Mouse (Mus musculus) adrenal gland, postnatal 14 days (tissue): Measurements from ENCODE around the gene Cdc42se1. TPM values are rescaled to one million over a fixed set of nuclear protein-coding genes. Genes with fewer than 3 reads are reported as not detected.
A peak's percentile ranks its signal among the peaks of the same experiment; 100 is the strongest.
"Not testable (repeated sequence)": the region's sequence is repeated elsewhere in the genome, so short reads cannot be mapped to it uniquely, and the experiment has no call there.

ENCODE experiments used
- DNase-seq: peaks from one replicate; pipeline ENCODE4 v3.0.0; 2021; ENCODE audit warnings: mixed read lengths
- long read RNA-seq, 2 experiments: library from polyadenylated mRNA; stranded (forward); transcript quantifications; one replicate each; pipeline ENCODE4 v2.0.0; 2021
- total RNA-seq: library from RNA; stranded (reverse); gene quantifications from 2 replicates; pipeline ENCODE4 v1.2.3, GENCODE M21; 2021

The Cdc42se1 gene
- total RNA-seq = 63.3 and 80.3 TPM in 2 replicates
- long read RNA-seq, experiment 1, transcript Cdc42se1-201 (5 exons, 2,805 nt) = major isoform, 44 of 52 reads
- long read RNA-seq, experiment 1, partial matches to known transcripts = 2 of 52 reads
- long read RNA-seq, experiment 1, other reads (novel, unspliced or antisense) = 6 of 52 reads
- long read RNA-seq, experiment 2, transcript Cdc42se1-201 (5 exons, 2,805 nt) = major isoform, 30 of 45 reads
- long read RNA-seq, experiment 2, partial matches to known transcripts = 2 of 45 reads
- long read RNA-seq, experiment 2, other reads (novel, unspliced or antisense) = 13 of 45 reads

DNA sequence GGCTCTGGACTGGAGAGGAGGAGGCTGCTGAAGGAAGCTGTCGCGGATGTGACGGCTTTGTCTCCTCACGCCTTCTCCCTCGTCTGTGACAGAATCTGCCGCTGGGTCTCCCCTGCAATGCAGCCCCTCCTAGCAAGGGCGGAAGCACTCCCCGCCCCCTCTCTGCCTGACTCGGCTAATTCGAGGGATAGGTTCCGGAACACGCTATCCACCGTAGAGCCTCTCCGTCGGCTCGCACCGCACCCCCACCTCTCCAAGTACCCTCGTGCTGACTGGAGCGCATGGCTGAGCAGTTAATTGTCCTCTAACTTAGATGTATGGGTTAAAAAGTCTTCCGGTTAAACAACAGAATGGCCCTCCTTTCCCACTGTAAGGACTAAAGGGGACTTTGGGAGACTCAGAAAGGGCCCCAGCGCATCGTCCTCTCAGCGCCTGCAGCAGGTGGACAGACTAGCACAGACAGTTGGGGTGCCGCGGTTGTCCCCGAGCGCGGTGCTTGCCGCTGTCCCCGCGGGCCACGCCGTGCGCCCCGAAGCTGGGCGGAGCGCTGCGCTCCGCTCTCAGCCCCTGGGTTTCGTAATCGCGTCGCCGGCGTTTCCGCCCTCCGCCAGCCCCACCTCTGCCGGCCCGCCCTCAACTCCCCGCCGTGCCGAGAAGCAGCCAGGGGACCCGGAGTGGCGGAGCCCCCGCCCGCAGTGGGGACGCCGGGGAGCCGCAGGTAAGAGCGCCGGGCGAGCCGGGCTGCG lies at the start of gene Cdc42se1:
Gene Cdc42se1, plus strand, starts transcription at position 585 of the 746 bp plus-strand sequence.
- DNase-seq = peak; percentile 95

DNA sequence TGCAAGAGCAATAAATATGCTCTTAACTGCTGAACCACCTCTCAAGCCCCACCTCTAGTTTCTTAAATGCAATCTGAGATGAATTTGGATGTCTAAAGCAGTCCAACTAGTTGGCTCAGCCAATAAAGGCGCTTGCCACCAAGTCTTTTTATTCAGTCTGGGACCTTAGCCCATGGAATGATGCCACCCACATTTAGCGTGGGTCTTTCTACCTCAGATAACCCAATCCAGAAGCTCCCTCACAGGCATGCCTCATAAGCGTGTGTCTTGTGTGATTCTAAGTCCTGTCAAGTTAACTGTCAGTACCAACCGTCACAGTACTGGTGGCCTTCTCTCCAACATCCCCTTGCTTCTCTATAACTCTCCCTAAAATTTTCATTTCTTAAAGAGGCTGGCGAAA lies 49.6 kb upstream of the Cdc42se1 start:
- no peak for DNase-seq

DNA sequence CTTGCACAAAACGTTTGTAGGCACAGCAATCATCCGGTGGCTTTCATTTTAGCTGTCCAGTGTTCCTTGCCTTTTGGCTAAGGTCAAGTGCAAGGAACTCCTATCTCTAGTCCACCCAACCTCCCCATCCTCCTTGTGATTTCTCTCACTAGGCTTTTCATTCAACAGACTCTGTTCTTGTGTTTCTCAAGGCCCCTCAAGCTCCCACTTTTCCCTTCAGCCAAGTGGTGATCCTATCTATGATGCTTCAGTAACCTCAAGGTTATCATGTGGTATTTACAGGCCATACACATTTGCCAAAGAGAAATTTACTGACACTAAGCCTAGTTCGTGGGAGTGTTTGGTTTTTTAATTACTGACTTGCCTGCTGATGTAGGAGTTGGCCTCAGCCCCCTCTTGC lies 48.6 kb upstream of the Cdc42se1 start:
- no peak for DNase-seq

DNA sequence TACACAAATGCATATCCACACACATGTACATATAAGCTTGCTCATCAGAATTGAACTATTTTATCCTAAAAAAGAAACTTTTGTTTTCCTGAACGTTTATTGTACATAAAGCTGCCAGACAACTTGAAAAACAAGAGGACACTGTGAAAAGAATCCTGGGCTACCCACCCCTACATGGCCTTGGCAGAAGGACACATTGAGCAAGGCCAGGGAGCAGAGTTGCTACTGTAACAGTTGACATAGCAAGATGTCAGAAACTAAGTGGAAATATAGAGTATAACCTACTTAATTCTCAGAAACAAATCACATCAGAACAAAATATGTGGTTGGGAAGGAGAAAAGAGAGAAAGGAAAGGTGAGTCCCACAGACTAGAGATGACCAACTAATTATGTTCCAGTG lies 46.7 kb upstream of the Cdc42se1 start:
- peak; percentile 51 for DNase-seq

DNA sequence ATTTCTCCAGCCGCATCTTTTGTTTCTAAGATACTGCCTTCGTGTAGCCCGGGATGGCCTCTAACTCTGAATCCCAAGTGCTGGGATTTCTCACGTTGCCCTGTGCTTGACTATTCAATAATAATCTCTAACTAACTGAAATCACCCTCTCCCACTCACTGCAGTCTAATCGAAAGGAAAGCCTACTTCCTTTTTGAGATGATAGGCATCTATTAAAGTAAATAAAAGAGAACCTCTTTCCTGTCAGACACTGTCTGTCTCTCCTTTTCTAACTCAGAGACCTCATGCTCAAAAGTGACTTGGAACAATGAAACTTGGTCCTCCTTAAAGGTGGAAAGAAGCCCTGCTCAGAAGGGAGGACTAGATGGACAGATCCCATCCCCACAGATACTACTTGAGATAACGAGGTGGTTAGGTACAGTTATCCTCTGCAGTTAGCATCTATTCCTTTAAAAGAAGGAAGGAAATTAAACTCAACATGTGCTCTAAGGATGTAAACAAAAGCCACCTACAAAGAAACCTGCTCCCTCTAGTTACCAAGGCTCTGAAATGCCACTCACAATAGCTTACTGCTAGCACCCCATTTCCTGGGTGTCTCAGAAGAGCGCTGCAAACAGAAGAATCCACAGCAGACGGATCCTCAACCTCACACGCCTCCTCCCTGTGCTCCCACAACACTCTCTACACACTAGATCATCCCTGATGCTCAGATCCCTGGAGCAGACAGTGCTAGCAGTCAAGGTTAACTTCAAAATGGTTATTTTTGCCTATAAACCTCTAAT lies 43.5 kb upstream of the Cdc42se1 start:
- DNase-seq = no peak

DNA sequence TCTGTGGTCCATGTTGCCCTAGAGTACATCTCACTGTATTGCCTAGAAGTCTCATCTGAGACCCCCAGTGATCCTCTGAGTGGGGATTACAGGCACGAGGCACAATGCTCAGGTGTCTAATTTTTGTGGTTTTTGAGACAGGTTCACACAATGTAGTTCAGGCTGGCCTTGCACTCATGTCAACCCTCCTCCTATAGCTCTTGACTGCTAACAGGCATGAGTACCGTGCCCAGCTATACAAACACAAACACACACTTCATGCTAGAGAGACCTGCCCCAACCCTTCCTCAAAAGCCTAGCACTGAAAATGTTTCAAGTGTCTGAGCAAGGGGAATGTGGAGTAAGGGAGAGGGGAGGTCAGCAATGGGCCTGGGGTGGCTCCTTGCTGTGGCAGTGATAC lies 42.4 kb upstream of the Cdc42se1 start:
- DNase-seq = no peak

DNA sequence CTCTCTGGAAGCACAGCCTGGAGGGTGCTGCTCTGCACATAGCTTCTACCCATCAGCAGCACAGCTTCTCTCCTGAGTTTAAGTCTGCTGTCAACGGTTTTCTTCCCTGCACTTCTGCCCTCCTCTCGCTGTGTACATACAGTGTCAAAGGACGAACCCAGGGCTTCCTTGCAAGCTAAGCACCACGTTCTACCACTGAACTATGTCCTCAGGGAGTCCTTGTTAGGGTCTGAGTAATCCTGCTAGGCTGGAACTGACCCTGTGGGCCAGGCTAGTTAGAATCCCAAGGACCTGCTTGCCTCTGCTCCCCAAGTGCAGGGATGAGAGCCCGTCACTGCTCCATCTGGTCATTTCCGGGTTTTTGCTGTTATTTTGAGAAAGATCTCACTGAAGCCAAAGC lies 41.6 kb upstream of the Cdc42se1 start:
- DNase-seq = no peak

DNA sequence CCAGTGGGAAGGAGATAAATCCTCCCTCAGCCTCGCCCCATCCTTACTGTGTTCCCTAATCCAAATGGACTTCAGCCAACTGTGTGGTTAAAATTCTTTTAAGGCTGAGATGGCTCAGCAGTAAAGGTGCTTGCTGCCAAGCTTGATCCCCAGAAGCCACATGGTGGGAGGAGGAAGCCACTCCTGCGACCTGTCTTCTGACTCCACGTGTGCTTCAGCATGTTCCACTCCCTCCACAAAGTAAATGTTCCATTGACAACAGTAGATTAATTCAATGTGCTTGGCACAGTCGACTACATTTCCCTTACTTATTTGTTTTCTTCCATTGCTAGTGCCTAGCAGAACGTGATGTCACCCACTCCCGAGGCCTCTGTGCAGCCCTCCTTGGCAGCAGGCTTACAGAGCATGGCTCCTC lies 33.8 kb upstream of the Cdc42se1 start:
- no peak for DNase-seq

DNA sequence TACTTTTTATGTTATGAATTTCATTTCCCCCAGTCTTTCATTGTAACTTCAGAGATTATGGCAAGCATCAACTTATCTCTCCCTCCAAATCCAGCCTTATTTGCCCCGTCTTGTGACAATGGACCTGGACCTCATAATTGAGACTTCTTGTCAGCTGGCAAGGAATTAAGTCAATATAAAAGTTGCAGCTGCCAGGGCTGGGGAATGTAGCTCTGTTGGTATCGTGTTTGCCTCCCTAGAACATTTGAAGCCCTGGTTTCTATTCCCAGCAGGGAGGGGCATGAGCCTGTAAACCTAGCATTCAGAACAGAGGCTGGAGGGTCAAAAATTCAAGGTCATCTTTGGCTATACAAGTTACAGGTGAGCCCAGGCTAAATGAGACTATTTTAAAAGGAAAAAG lies 32.8 kb upstream of the Cdc42se1 start:
- DNase-seq = no peak

DNA sequence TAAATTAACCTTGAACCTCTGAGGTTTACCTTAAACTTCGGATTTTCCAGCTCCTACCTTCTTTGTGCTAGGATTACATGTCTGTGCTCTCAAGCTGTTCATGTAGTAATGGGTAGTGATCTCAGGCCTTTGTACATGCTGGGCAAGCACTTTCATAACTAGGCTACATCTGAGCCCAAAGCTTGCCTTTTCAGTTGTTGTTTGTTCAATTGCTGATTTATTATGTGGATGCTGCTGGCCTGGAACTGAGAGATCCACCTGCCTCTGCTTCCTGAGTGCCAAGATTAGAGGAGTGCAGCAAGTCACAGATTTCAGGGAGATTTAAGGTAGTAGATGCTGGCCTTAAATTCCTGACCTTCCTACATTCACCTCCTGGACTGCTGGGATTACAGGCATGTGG lies 29.4 kb upstream of the Cdc42se1 start:
- no peak for DNase-seq

DNA sequence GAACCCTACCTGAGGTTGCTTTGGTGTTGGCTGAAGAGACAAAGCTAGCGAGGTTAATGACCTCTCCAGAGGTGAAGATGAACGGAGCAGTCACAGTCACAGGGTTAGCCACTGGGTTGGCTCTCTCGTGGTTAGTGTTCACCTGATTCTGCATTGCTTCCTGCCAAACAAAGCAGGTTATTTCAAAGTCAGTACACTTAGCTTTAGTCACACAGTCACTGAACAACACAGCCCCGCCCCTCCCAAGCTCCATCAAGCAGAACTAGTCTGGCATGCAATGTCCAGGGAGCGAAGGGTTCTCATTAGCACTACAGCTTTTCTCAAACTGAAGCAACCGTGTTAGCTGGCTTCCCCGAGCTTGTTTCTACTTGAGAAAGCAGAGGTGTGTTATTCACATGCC lies 28.4 kb upstream of the Cdc42se1 start:
- no peak for DNase-seq

DNA sequence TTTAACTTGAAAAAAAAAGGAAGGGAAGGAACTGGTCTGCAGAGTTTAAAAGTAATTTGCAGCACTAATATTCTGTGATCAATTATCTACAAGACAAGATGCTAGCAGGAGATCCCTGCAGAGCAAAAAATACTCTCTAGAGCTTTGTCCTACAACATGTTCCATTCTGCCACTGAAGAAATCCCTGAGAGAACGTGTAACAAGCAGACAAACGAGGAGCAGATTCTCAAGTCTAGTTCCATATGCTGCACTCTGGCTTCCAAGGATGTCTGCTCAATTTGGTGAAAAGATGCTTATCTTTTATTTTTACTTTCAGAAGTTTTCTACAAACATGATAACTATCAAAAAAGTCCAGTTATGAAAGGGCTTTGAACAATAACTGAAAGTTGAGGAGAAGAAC lies 28.0 kb upstream of the Cdc42se1 start:
- no peak for DNase-seq

DNA sequence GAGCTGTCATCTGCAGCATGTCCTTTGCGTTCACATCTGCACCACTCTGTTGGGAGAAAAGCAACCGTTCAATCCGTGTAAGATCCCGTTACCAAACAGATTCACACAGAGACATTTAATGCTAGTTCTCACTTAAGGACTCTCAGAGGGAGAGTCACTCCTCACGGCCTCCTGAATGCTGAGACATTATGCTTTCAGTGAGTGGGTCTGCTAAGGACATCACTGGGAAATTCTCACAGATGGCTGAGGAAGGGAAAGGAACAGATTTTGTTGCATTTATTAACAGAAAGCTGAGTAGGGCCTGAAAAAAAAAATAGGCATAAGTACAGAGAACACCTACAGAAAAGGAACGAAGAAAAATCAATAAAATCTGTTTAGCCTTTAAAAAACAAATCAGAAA lies 24.7 kb upstream of the Cdc42se1 start:
- no peak for DNase-seq

DNA sequence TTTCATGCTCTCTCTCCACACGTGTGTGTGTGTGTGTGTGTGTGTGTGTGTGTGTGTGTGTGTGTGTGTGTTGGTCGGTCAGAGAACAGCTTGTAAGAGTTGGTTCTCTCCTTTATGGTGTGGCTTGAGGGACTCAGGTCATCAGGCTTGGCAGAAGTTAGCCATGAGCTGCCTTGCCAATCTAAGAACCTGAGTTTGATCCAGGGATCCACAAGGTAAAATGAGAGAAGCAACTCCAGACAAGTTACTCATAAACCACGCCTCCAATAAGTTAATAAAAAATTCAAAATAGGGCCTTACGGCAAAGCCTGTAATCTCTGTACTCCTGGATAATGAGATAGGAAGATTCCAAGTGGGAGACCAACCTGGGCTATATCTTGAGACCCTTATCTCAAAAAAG lies 20.2 kb upstream of the Cdc42se1 start:
- no peak for DNase-seq

DNA sequence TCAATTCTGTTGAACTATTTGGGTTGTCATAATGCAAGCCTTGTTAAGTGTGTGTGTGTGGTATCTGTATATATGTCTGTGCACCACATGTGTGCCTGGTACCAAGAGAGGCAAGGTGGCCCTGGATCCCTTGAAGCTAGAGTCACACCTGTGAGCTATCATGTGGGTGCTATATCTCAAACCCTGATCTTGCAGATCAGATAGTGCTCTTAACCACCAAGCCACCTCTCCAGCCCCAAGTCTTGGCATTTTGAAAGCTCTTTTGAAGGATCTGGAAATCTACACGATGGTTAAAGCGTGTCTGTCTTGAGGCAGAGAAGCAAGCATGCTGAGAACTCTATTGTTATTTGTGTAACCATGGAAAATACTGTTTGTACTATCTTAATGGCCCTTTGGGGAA lies 17.9 kb upstream of the Cdc42se1 start:
- DNase-seq = no peak

DNA sequence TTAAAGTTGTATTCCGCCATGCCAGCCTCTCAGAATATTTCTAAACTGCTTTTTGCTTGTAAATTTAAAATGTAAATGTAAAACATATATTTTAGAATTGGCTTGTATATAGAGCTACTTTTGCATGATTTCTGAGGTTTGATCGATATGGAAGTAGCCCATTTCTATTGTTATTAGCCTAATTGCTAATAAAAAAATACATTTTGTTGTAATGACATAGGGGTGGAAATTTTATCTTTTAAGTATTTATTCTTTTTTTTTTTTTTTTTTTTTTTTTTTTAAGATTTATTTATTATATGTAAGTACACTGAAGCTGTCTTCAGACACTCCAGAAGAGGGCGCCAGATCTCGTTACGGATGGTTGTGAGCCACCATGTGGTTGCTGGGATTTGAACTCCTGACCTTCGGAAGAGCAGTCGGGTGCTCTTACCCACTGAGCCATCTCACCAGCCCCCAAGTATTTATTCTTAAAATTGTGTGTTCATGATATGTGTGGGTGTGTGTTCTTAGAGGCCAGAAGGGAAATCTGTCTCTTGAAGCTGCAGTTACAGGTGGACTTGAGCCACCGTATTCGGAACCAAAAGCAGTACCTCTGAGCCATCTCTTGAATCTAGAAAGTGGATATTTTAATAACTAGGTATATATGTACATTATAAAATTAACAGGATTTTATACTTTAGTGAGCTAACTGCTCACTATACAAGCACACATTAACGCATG lies 15.5 kb upstream of the Cdc42se1 start:
- DNase-seq = not testable (repeated sequence)

DNA sequence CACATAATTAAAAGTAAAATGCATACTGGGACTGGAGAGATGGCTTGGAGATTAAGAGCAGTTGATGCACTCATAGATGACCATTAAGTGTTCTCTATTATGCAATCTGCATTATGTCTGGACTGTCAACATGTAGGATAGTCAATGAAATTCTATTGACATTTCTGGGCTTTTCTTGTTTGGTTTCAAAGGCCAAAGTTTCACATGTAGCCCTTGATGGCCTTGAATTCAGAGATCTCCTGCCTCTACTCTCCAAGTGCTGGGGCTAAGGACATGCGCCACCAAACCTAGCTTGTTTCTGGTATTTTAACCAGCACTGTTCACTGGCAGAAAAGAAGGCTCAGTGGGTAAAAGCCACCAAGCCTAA lies 14.9 kb upstream of the Cdc42se1 start:
- DNase-seq = no peak

DNA sequence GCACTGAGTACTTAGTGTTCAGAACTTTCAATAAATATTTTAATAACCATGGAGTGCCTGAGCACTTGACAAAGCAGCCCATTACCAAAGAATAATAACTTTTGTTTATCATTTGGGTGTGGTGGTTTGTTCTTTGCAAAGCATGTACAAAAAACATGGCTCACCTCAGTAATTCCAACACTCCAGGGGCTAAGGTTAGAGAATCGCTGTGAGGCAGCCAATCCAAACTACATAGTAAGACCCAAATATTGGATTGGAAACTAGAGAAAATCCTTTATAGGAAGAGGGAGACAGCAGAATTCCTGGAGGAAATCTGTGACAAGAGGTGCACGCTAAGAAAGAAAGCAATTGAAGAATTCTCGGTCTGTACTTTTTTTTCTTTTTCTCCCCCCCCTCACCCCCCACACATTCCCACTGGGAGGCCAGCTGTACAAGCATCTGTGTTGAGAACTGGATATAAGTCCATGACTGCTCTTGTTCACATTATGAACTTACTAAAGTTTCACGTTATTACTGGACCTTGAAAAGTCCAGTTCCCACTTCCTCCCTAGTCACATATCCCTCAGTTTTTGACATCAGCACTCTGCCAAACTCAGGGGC lies 11.8 kb upstream of the Cdc42se1 start:
- no peak for DNase-seq

DNA sequence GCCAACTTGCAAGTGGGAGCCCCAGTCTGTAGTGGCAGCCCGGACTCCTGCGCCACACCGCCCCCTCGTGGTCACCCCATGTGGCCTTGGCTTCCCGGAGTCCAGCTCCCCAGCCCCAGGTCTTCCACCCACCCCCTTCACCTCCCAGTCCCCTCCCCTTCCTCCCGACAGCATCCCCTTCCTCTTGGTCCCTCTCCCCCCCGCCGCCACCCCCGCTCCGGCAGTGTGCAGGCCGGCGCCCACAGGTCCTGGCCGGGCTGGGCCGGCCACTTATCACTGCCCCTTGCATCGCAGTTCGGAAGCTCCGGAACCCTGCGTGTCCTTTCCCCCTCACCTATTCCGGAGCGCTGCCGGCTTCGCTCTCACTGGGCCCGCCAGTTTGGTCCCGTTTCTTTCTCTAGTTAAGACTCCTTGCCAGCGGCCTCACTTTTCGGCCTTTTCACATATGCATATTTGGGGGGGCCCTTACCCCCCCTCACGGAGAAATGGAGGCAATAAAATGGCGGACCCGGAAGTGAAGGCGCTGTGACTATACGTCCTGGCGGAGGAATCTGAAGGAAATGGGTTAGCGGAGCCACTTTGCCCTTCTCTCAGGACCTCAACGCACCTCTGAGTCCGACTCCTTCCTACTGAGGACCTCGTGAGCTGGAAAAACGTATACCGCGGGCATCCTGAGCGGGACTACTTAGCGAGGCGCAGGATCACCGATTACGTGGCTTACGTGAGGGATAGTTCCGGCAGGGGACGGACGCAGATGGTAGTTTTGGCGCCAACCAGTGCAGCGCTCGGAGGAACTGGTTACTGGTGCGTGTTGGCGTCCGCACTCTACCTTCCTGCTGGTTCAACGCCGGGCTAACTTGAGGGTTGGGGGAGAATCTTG lies 11.0 kb upstream of the Cdc42se1 start, which contains the start of gene Gabpb2:
Gene Gabpb2, minus strand, starts transcription at position 662 of the 880 bp plus-strand sequence.
- DNase-seq = peak; percentile 98

DNA sequence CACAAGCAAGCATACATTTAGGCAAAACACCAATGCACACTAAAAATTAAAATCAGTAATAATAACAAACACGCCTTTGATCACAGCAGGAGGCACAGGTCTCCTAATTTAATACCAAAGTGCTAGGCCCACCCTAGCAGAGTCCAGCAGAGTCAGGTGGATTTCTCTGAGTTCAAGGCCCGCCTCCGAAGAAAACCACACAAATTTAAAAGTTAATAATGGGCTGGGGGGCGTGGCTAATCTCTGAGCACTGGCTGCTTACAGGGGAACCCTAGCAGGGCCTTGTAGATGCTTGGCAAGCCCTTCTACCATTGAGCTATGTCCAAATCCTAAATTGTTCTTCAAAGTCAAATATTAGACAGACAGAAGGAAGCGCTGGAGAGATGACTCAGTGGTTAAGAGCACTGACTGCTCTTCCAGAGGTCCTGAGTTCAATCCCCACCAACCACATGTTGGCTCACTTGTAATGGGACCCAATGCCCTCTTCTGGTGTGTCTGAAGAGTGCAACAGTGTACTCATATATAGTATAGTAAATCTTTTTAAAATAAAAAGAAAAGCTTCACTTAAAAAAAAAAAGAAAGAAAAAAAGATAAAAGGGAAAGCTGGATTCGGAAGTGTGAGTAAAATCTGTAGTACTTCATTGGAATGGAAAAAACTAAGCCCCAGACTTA lies 9.9 kb upstream of the Cdc42se1 start:
- no peak for DNase-seq
